Mouse (Mus musculus) kidney, embryonic 16.5 days (tissue): Measurements from ENCODE around the gene Col1a2. TPM values are rescaled to one million over a fixed set of nuclear protein-coding genes. Genes with fewer than 3 reads are reported as not detected.

Source experiments
- ATAC-seq: fragments of 200-750 bp; cut with Nextera tagmentation; 2 replicates; pipeline ENCODE4 v1.8.0; 2017; ENCODE audit warnings: moderate TSS enrichment; ENCODE audit not compliant: low FRiP score, low TSS enrichment
- H3K27ac ChIP-seq: fragments of 300-500 bp; sonication (generic); 2 replicates; pipeline ENCODE4 v1.5.1; 2014; ENCODE audit warnings: low read length
- H3K27me3 ChIP-seq: fragments of 300-500 bp; sonication (generic); 2 replicates; pipeline ENCODE4 v1.6.1; 2014; ENCODE audit warnings: low read length, control low read depth, mixed read lengths; ENCODE audit not compliant: insufficient read depth
- H3K36me3 ChIP-seq: fragments of 300-500 bp; sonication (generic); 2 replicates; pipeline ENCODE4 v1.6.1; 2014; ENCODE audit warnings: low read length, control low read depth, mixed read lengths; ENCODE audit not compliant: insufficient read depth
- H3K4me1 ChIP-seq: fragments of 300-500 bp; sonication (generic); 2 replicates; pipeline ENCODE4 v1.6.1; 2014; ENCODE audit warnings: low read length, control low read depth, mixed read lengths; ENCODE audit not compliant: insufficient read depth
- H3K4me2 ChIP-seq: fragments of 300-500 bp; sonication (generic); replicated peaks from 2 replicates; pipeline ENCODE4 v1.6.1; 2014; ENCODE audit warnings: low read depth, low read length
- H3K4me3 ChIP-seq: fragments of 300-500 bp; sonication (generic); 2 replicates; pipeline ENCODE4 v1.5.1; 2014; ENCODE audit warnings: mild to moderate bottlenecking, low read length
- H3K9ac ChIP-seq: fragments of 300-500 bp; sonication (generic); replicated peaks from 2 replicates; pipeline ENCODE4 v1.6.1; 2014; ENCODE audit warnings: low read length
- H3K9me3 ChIP-seq: fragments of 300-500 bp; sonication (generic); 2 replicates; pipeline ENCODE4 v1.6.1; 2016; ENCODE audit warnings: low read length, control low read depth
- WGBS: fragments of 180-500 bp; shearing (Covaris S2); extraction: QIAGEN DNeasy Blood & Tissue Kit; methylation state at CpG from one replicate; pipeline ENCODE4 v1.1.7; 2014; 5-methylcytosine and 5-hydroxymethylcytosine counted together
- polyA plus RNA-seq: library from polyadenylated mRNA; unstranded; fragments of >200 nt; fragmentation: Nextera tagmentation; extraction: Ambion mirVana; gene quantifications from 2 replicates; pipeline ENCODE4 v1.2.1, GENCODE M21; 2015

The Col1a2 gene
- polyA plus RNA-seq, 1 experiment from 2014 or later: 618 TPM

DNA sequence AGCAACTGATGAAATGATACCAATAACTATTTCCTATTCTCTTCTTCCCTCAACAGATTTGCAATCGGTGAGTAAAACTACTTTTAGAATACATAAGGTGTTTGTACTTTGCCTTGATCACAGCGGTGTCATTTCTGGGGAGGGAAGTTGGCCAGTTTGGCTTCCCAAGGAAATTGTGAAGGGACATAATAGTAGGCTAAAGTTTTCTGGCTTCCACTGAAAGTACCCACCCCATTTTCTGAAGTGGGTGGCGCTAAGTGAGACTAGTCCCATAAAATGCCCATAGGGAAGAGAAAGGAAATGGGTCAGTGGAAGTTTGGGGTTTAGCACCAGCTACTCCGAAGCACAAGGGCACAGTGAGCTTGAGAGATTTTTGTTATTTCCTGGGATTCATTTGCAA lies 3.7 kb downstream of the Col1a2 start:
- Histone ChIP-seq H3K27me3 (no peaks in the 10 kb centered on the region), H3K36me3 (0 out of 2 replicates have a peak, but pooled peaks cover 6% of the 10 kb centered on the region), H3K4me1 (no peaks in the 10 kb centered on the region; the same call in 1 of the 2 replicates), H3K4me2 (peak overlapping the region; percentile 37), H3K4me3 (peak overlapping the region; percentile 16), H3K9ac (no peak overlapping the region), H3K27ac (no peak overlapping the region), H3K9me3 (no peaks in the 10 kb centered on the region)
- ATAC-seq: no peak
- 80% methylated on average over 4 of the region's 4 CpGs for WGBS

DNA sequence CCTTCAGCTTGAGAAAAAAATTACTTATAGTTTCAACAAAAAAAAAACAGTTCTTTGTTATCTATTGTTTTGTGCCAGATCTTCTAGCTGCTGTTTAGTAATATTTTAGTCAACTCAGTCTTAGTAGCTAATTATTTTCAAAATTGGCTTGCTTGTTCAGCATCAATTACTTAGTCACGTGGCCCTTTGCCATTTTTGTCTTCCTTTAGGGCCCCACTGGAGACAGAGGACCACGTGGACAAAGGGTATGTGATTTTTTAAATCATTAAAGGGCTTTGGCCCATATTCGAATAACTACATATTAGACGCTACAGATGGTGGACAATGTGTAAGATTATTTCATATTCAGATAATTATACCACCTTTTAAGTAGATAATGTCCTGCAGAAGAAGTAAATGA lies 4.8 kb downstream of the Col1a2 start:
- WGBS: 77% methylated on average over 4 of the region's 4 CpGs
- Histone ChIP-seq H3K27me3 (no peaks in the 10 kb centered on the region), H3K4me3 (no peak overlapping the region), H3K4me2 (no peak overlapping the region), H3K9me3 (no peaks in the 10 kb centered on the region), H3K27ac (no peak overlapping the region), H3K36me3 (0 out of 2 replicates have a peak, but pooled peaks cover 6% of the 10 kb centered on the region), H3K9ac (no peak overlapping the region), H3K4me1 (no peaks in the 10 kb centered on the region; the same call in 1 of the 2 replicates)
- no peak for ATAC-seq

DNA sequence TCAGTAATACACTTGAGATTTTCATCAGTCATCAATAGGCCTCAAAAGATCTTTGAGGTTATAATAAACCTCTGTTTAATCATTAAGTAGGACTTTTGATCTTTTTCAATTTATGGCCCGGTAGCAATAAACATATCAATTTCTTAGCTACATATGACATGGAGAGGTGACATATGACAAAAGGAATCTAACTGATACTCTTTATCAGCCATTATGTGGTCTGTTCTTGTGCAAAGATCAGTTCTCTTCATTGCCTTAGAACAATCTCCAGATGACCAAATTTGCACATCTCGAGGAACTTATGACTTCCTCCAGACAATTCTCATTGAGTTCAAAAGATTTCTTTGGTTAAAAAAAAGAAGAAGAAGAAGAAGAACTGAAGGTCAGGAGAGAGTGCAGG lies 10.1 kb downstream of the Col1a2 start:
- H3K4me2 ChIP-seq: no peak overlapping the region
- peaks cover 18% of the 10 kb centered on the region for H3K36me3 ChIP-seq
- H3K4me1 ChIP-seq: no peaks in the 10 kb centered on the region
- no peak for ATAC-seq
- no peaks in the 10 kb centered on the region for H3K27me3 ChIP-seq
- no peak overlapping the region for H3K9ac ChIP-seq
- no peaks in the 10 kb centered on the region for H3K9me3 ChIP-seq
- no peak overlapping the region for H3K27ac ChIP-seq
- 93% methylated on average over 2 of the region's 2 CpGs for WGBS
- no peak overlapping the region for H3K4me3 ChIP-seq

DNA sequence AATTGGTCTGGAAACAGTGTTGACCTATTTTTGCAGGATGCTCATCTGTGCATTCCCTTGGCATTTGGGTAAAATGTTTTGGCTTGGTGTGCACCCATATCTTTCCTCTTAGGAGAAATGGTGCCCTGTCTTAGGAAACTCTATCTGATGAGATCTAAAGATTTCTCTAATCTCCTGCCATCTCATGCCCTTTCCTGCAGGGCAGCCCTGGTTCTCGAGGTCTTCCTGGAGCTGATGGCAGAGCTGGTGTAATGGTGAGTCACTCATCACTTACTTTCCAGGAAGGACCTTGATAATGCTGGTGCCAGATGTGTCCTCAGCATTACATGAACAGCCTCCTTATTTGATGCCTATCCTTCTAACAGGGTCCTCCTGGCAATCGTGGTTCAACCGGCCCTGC lies 16.4 kb downstream of the Col1a2 start:
- Histone ChIP-seq H3K4me2 (no peak overlapping the region), H3K9me3 (no peaks in the 10 kb centered on the region), H3K4me1 (no peaks in the 10 kb centered on the region), H3K4me3 (no peak overlapping the region), H3K9ac (no peak overlapping the region), H3K27me3 (no peaks in the 10 kb centered on the region), H3K36me3 (peaks cover 23% of the 10 kb centered on the region; the same call in 1 of the 2 replicates), H3K27ac (no peak overlapping the region)
- WGBS: 83% methylated on average over 3 of the region's 3 CpGs
- no peak for ATAC-seq

DNA sequence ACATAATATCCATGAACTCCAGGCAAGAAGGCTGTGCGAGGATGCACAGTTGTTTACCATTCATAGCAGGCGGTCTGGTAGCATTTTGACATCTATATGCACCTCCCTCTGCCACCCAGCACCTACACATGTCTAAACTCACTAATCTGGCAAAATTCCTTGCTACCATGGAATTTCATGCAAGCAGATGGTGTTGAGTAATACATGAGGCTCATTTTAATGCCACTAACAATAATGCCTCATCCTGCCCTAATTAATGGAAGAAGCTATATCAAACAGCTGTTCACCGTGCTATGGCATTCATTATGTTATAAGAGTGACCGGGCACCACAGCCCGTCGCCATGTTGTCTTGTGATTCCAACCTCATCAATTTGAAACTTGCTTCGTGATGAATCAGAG lies 23.8 kb downstream of the Col1a2 start:
- H3K36me3 ChIP-seq: peaks cover 15% of the 10 kb centered on the region
- H3K4me1 ChIP-seq: no peaks in the 10 kb centered on the region
- no peak overlapping the region for H3K4me3 ChIP-seq
- H3K9ac ChIP-seq: no peak overlapping the region
- H3K4me2 ChIP-seq: no peak overlapping the region
- H3K27ac ChIP-seq: no peak overlapping the region
- WGBS: 93% methylated on average over 7 of the region's 7 CpGs
- H3K9me3 ChIP-seq: no peaks in the 10 kb centered on the region
- H3K27me3 ChIP-seq: no peaks in the 10 kb centered on the region
- no peak for ATAC-seq

DNA sequence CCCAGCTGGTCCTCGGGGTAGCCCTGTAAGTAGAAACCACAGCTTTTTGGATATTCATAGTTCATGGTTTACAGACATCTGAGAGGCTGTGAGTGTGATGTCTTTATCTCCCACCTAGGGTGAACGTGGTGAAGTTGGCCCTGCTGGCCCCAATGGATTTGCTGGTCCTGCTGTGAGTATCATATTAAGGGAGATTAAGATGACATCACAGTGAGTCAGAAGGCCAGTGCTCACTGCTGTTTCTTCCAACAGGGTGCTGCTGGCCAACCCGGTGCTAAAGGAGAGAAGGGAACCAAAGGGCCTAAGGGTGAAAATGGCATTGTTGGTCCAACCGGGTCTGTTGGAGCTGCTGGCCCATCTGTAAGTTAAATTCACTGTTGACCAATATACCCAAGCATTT lies 26.4 kb downstream of the Col1a2 start:
- H3K4me1 ChIP-seq: no peaks in the 10 kb centered on the region
- H3K4me2 ChIP-seq: no peak overlapping the region
- ATAC-seq: no peak
- no peak overlapping the region for H3K9ac ChIP-seq
- H3K9me3 ChIP-seq: no peaks in the 10 kb centered on the region
- no peak overlapping the region for H3K4me3 ChIP-seq
- H3K27me3 ChIP-seq: no peaks in the 10 kb centered on the region
- H3K36me3 ChIP-seq: peaks cover 22% of the 10 kb centered on the region
- H3K27ac ChIP-seq: no peak overlapping the region
- 85% methylated on average over 4 of the region's 4 CpGs for WGBS

DNA sequence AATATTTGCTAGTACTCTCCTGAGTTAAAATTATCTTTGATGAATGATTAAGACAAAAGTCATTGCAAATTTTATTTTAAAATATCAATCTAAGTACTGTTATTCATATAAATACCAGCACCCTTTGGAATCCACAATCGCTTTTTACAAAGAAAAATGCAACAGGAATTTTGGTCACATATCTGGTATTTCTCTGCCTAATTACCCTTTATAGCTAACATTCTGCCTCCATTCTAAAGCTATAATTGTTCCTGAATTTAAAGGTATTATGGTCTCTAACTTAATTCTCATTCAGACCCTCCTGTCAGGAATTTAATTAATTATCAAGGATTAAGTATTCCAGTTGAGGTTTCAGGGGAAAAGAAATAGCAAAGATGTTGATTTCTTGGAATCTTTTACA lies 28.3 kb downstream of the Col1a2 start:
- H3K4me3 ChIP-seq: no peak overlapping the region
- no peak overlapping the region for H3K27ac ChIP-seq
- H3K4me1 ChIP-seq: no peaks in the 10 kb centered on the region
- H3K36me3 ChIP-seq: peaks cover 30% of the 10 kb centered on the region
- ATAC-seq: no peak
- H3K9ac ChIP-seq: no peak overlapping the region
- H3K27me3 ChIP-seq: no peaks in the 10 kb centered on the region
- no peaks in the 10 kb centered on the region for H3K9me3 ChIP-seq
- WGBS: 98% methylated on average over 1 of the region's 1 CpGs
- H3K4me2 ChIP-seq: no peak overlapping the region

DNA sequence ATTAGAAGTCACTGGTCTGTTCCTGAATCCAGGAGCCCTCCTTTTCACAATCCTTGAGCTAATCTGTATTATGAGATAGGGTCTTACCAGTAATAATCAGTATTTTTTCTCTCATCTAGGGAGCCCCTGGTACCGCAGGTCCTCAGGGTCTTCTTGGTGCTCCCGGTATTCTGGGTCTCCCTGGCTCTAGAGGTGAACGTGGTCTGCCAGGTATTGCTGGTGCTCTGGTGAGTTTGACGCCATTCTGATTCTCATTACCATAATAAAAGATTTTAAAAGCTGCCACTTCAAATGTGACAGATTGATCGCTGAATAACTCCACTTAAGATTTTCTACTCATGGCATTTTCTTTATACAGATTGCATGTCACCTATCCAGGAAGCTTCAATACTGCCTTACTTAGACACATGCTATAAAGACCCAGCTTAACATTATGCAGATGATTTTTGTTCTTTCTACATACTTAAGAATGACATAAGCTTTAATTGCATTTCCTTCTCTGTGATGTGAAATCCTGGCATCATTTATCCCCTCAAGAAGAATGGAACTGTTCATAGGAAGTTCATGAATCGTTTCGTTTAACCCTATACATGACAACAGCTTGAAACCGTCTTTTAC lies 30.0 kb downstream of the Col1a2 start:
- Histone ChIP-seq H3K9ac (no peak overlapping the region), H3K27me3 (no peaks in the 10 kb centered on the region), H3K4me2 (no peak overlapping the region), H3K9me3 (no peaks in the 10 kb centered on the region), H3K36me3 (peaks cover 40% of the 10 kb centered on the region), H3K4me1 (no peaks in the 10 kb centered on the region), H3K4me3 (no peak overlapping the region), H3K27ac (no peak overlapping the region)
- ATAC-seq: no peak
- 87% methylated on average over 8 of the region's 8 CpGs for WGBS

DNA sequence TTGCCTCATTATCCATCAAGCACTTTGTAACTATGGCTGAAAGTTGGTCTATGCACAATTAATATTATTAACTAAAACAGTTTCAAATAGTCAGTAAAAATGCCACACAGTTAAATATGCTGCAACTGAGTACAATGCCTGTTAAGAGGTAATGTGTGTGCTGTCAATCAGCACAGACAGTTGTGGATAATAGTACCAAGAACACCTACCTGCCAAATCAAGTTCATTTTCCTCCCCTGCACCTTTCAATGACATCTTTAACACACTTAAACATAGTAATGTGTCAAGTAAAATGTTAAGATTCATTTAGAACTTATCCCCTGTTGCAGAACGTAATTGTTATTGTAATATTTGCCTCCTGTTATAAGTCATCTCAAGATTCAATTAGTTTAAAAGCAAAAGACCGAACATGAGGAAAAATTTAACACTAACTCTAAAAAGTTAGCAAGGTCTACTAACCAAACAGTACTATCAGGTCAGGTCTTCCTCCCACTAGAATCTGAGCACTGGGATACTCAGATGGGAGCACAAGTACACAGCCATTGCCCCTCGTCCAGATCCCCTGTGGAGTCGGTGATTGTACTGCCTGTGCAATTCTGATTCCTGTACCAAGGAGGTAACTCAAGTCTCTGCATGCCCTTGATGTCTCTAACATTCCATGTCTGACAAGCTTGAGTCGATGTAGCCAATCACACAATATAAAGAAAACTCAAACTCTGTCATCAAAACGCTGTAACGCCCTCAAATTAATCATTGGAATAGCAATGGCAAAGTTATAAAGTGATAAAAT lies 37.5 kb downstream of the Col1a2 start:
- Histone ChIP-seq H3K27ac (no peak overlapping the region), H3K4me2 (no peak overlapping the region), H3K9me3 (no peaks in the 10 kb centered on the region), H3K9ac (no peak overlapping the region), H3K4me3 (no peak overlapping the region), H3K27me3 (0 out of 2 replicates have a peak, but pooled peaks cover 3% of the 10 kb centered on the region), H3K36me3 (peaks cover 19% of the 10 kb centered on the region), H3K4me1 (no peaks in the 10 kb centered on the region)
- 88% methylated on average over 7 of the region's 7 CpGs for WGBS
- ATAC-seq: no peak

DNA sequence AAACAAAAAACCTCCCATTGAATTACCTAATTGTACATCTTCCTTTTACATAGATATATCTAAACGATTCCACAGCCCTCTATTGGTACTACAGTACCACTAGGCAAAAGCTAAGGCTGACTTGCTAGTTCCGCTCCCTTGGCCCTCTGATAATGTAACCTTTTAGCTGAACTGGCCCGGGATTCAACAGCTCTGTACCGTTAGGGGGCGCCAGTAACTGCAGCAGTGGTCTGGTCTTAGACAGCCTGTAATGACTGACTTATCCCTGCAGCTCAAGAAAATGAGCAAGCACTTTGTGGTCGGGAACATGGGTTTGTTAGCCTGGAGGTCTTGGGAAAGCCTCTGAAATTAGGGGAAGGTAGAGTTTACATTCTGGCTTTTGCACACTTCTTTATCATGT lies 39.9 kb downstream of the Col1a2 start:
- ATAC-seq: peak; percentile 59; the same call in 1 of the 2 replicates

More for the DNA sequence above, 39.9 kb downstream of the Col1a2 start:
- H3K27me3 ChIP-seq: 0 out of 2 replicates have a peak, but pooled peaks cover 3% of the 10 kb centered on the region
- no peak overlapping the region for H3K4me3 ChIP-seq
- H3K9ac ChIP-seq: no peak overlapping the region
- H3K27ac ChIP-seq: no peak overlapping the region
- H3K4me2 ChIP-seq: no peak overlapping the region
- 48% methylated on average over 6 of the region's 6 CpGs for WGBS
- H3K36me3 ChIP-seq: peaks cover 6% of the 10 kb centered on the region; the same call in 1 of the 2 replicates
- no peaks in the 10 kb centered on the region for H3K9me3 ChIP-seq
- H3K4me1 ChIP-seq: no peaks in the 10 kb centered on the region
